Mouse (Mus musculus) limb, embryonic 14.5 days (tissue): ENCODE measurements around the gene C6. TPM values are rescaled to one million over a fixed set of nuclear protein-coding genes. Genes with fewer than 3 reads are reported as not detected.

Source experiments
- ATAC-seq: fragments of 200-750 bp; cut with Nextera tagmentation; 2 replicates; pipeline ENCODE4 v1.8.0; 2017; ENCODE audit warnings: low read depth, moderate number of reproducible peaks, moderate TSS enrichment; ENCODE audit not compliant: low FRiP score
- DNase-seq: peaks from one replicate; pipeline ENCODE4 v3.0.0-alpha.2; 2015; ENCODE audit warnings: low spot score
- H3K27ac ChIP-seq: fragments of 300-500 bp; sonication (generic); replicated peaks from 2 replicates; pipeline ENCODE4 v1.5.1; 2014; ENCODE audit warnings: low read depth, mild to moderate bottlenecking, low read length, moderate library complexity, mixed read lengths
- H3K27me3 ChIP-seq: fragments of 300-500 bp; sonication (generic); 2 replicates; pipeline ENCODE4 v1.6.1; 2014; ENCODE audit warnings: low read length, mixed read lengths; ENCODE audit not compliant: control insufficient read depth, insufficient read depth
- H3K36me3 ChIP-seq: fragments of 300-500 bp; sonication (generic); 2 replicates; pipeline ENCODE4 v1.6.1; 2014; ENCODE audit warnings: mild to moderate bottlenecking, low read length, moderate library complexity, mixed read lengths; ENCODE audit not compliant: control insufficient read depth, insufficient read depth
- H3K4me1 ChIP-seq: fragments of 300-500 bp; sonication (generic); 2 replicates; pipeline ENCODE4 v1.6.1; 2014; ENCODE audit warnings: antibody characterized with exemption, low read length, mixed read lengths; ENCODE audit not compliant: control insufficient read depth, insufficient read depth
- H3K4me2 ChIP-seq: fragments of 300-500 bp; sonication (generic); replicated peaks from 2 replicates; pipeline ENCODE4 v1.6.1; 2014; ENCODE audit warnings: low read depth, mild to moderate bottlenecking, low read length, moderate library complexity; ENCODE audit not compliant: severe bottlenecking
- H3K4me3 ChIP-seq: fragments of 300-500 bp; sonication (generic); replicated peaks from 2 replicates; pipeline ENCODE4 v1.5.1; 2014; ENCODE audit warnings: low read length
- H3K9ac ChIP-seq: fragments of 300-500 bp; sonication (generic); 2 replicates; pipeline ENCODE4 v1.6.1; 2014; ENCODE audit warnings: mild to moderate bottlenecking, low read depth, low read length, moderate library complexity; ENCODE audit not compliant: severe bottlenecking
- H3K9me3 ChIP-seq: fragments of 300-500 bp; sonication (generic); 2 replicates; pipeline ENCODE4 v1.6.1; 2016; ENCODE audit warnings: low read length; ENCODE audit not compliant: control insufficient read depth
- POLR2A ChIP-seq: fragments of 200-500 bp; IDR thresholded peaks from 2 replicates; pipeline ENCODE4 v1.8.0; 2012; ENCODE audit warnings: inconsistent platforms, mild to moderate bottlenecking, moderate library complexity, borderline replicate concordance; ENCODE audit not compliant: insufficient read depth, insufficient read length; ENCODE audit errors: extremely low read depth
- WGBS: fragments of 180-500 bp; shearing (Covaris S2); extraction: QIAGEN DNeasy Blood & Tissue Kit; methylation state at CpG from one replicate; pipeline ENCODE4 v1.1.7; 2014; 5-methylcytosine and 5-hydroxymethylcytosine counted together
- polyA plus RNA-seq, 2 experiments: library from polyadenylated mRNA; depleted of rRNA in 1 of 2; stranded (reverse) in 1 of 2; unstranded in 1 of 2; fragments of >200 nt; fragmentation: Nextera tagmentation in 1 of 2; extraction: Ambion mirVana in 1 of 2; gene quantifications; 2 replicates each; pipeline versions ENCODE4 v1.2.1 to v1.2.3; 2012 to 2014

The C6 gene
- polyA plus RNA-seq (2012; rRNA removed) (0.05 and 0.14 TPM in 2 replicates), polyA plus RNA-seq (2014; fragmentation: Nextera tagmentation; extraction: Ambion mirVana) (0.34 and 1.0 TPM in 2 replicates)

DNA sequence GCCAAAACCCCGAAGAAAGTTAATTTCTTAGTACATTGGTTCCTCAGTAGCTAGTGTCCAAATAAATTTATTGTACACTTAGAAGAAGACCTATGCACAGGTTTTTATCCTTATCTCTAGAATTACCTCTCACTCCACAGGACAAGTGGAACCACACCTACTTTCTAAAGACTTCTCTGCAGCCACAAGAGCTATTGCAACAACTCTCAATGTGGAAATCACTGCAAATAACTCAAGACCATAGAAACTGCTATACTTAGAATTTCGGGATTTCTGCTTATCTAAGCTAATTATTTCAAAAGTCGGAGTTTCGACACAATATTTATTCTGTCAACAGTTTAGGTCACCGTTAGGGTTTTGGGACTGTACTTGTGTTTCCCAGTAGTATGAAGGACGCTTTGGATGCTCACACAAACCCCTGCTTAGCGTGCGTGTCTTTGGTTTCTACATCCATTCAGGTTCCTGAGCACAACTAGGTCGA is at the start of gene C6:
TSS of gene C6 (plus strand) at position 346 of the 481 bp plus-strand sequence.
- Histone ChIP-seq H3K4me1 (no peaks in the 10 kb centered on the region), H3K27ac (no peak within 1 kb of the TSS), H3K27me3 (no peaks in the 10 kb centered on the region), H3K9ac (no peak within 1 kb of the TSS), H3K9me3 (no peaks in the 10 kb centered on the region), H3K4me2 (no peak within 1 kb of the TSS), H3K4me3 (no peak within 1 kb of the TSS), H3K36me3 (no peaks in the 10 kb centered on the region)
- ATAC-seq (no peak), DNase-seq (no peak)
- 89% methylated on average over 9 of the region's 9 CpGs for WGBS
- TF ChIP-seq POLR2A: no peak

DNA sequence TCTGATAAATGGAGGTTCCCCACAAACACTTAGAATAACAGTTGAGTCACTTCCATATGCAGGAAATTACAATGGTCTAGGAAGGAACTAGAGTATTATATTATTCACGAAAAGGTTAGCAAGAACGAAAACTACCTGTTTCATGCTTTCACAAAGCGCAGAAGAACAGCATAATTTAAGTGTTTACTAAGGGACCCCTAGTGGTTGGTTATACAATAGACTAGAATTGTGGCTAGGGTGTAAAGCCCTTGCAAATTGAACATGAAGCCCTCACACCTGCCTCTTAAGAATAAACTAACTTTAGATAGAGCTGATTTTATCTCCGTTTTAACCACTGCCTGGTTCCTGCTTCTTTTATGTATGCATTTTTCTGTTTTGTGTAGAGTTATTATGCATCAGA is 29.4 kb upstream of the C6 start:
- Histone ChIP-seq H3K27me3 (no peaks in the 10 kb centered on the region), H3K4me2 (no peak overlapping the region), H3K4me1 (no peaks in the 10 kb centered on the region), H3K36me3 (no peaks in the 10 kb centered on the region), H3K27ac (no peak overlapping the region), H3K4me3 (no peak overlapping the region), H3K9me3 (peaks cover 5% of the 10 kb centered on the region; the same call in 1 of the 2 replicates), H3K9ac (no peak overlapping the region)
- no peak for DNase-seq
- WGBS: 87% methylated on average over 4 of the region's 4 CpGs
- ATAC-seq: no peak
- no peak for TF ChIP-seq POLR2A

DNA sequence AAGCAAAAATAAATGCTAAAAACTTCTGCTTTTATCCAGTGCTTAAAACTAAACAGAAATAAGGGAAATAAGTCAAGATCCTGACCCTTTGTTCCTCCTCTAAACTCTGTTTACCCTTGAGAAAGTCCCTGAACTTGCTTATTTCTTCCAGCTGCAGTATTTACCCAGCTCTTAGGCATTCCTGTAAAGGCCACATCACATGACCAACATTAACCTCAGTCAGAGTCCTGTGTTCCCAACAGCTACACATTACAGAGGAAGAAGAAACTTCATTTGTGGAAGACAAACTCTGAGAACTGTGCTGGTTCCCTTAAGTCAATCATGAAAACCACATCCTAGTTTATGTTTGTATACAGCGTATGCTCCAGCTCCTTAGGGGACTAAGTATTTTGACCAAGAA is 7.2 kb downstream of the C6 start:
- WGBS: 61% methylated on average over 1 of the region's 1 CpGs
- H3K9me3 ChIP-seq: no peaks in the 10 kb centered on the region
- DNase-seq (no peak), ATAC-seq (no peak)
- no peak overlapping the region for H3K9ac ChIP-seq
- H3K27me3 ChIP-seq: no peaks in the 10 kb centered on the region
- H3K36me3 ChIP-seq: no peaks in the 10 kb centered on the region
- TF ChIP-seq POLR2A: no peak
- no peak overlapping the region for H3K27ac ChIP-seq
- no peak overlapping the region for H3K4me3 ChIP-seq
- H3K4me2 ChIP-seq: no peak overlapping the region
- H3K4me1 ChIP-seq: no peaks in the 10 kb centered on the region

DNA sequence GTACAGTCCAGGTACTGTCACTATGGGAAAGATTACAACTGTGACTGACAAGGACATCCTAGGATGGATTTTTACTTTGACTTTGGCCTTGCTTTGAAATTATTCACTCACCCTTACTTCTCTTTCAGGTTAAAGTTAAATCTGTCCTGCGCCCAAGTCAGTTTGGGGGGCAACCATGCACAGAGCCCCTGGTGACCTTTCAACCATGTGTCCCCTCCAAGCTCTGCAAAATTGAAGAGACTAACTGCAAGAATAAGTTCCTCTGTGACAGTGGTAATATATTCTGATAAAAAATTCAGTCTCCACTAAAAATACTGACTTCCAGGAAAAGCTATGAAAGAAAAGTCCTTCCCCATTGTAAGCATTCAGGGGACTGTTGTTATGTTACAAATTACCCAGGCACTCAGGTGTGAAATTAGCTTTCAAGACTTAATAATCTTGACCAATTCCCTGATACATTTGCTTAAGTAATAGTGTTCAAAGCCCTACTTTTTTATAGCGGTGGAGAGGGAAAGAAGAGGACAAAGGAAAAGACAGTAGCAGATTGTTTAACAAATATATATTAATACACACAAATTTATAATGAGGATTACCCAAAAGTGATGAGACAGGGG is 8.1 kb downstream of the C6 start:
- DNase-seq: no peak
- no peak overlapping the region for H3K9ac ChIP-seq
- no peak overlapping the region for H3K4me2 ChIP-seq
- WGBS: 84% methylated on average over 2 of the region's 2 CpGs
- H3K4me3 ChIP-seq: no peak overlapping the region
- no peaks in the 10 kb centered on the region for H3K9me3 ChIP-seq
- H3K4me1 ChIP-seq: no peaks in the 10 kb centered on the region
- no peak for ATAC-seq
- no peaks in the 10 kb centered on the region for H3K36me3 ChIP-seq
- TF ChIP-seq POLR2A: no peak
- no peaks in the 10 kb centered on the region for H3K27me3 ChIP-seq
- H3K27ac ChIP-seq: no peak overlapping the region

DNA sequence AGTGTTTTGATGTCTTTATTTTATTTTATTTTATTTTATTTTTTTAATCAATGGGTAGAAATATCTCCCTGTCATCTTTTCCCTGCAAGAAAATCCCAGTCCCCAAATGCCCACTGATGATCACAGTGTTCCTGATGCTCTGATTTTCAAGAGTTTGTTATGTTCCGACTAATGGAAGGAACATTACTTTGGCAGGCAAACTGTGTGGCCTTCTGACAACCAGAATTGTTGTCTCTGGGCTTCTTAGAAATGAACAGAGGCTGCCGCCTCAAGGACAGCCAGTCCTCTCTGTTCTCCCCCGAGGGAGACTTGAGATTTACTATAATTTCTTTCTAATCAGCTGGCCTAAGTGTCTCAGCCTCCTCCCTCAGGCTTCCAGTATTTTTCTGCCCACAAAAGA is 20.7 kb downstream of the C6 start:
- H3K4me1 ChIP-seq: no peaks in the 10 kb centered on the region
- H3K4me2 ChIP-seq: no peak overlapping the region
- H3K27me3 ChIP-seq: no peaks in the 10 kb centered on the region
- no peaks in the 10 kb centered on the region for H3K9me3 ChIP-seq
- ATAC-seq (no peak), DNase-seq (no peak)
- H3K4me3 ChIP-seq: no peak overlapping the region
- 82% methylated on average over 3 of the region's 3 CpGs for WGBS
- H3K36me3 ChIP-seq: no peaks in the 10 kb centered on the region
- no peak overlapping the region for H3K9ac ChIP-seq
- no peak overlapping the region for H3K27ac ChIP-seq
- no peak for TF ChIP-seq POLR2A
